Mouse (Mus musculus) erythroblast, embryonic 14.5 days (primary cell): Measurements from ENCODE around the gene Bcat1.

Experiments
- GATA1 ChIP-seq: IDR thresholded peaks from 2 replicates; pipeline ENCODE4 v1.6.1; 2012; ENCODE audit warnings: low read length, inconsistent platforms, mixed read lengths
- TAL1 ChIP-seq: IDR thresholded peaks from 3 replicates; pipeline ENCODE4 v1.6.1; 2012; ENCODE audit warnings: low read length, inconsistent platforms, mixed read lengths

DNA sequence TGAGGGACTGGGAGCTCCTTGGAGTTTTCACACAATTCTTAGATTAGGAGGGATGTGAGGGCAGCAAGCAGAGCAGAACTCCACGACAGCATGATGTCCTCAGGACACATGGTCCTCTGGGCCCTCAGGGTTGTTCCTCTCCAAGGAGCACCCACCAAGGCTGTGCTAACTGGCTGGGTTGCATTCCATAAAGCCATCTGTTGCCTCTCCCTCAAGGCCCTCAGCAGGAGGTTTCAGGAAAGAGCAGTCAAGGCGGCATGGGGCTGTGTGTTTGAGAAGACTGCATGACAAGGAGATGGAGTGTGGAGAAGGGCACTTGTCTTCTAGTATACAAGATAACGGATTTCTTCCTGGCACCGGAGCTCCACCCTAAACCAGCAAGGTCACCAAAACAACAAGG lies 13.2 kb downstream of the Bcat1 start:
- no peak for TF ChIP-seq GATA1
- no peak for TF ChIP-seq TAL1
